Mouse (Mus musculus) gastrocnemius, adult 18-20 months (tissue): ENCODE measurements around the gene Ssu72. TPM values are rescaled to one million over a fixed set of nuclear protein-coding genes. Genes with fewer than 3 reads are reported as not detected.
"Not testable (repeated sequence)": the region's sequence is repeated elsewhere in the genome, so short reads cannot be mapped to it uniquely, and the experiment has no call there.

Experiments
- DNase-seq: peaks from one replicate; pipeline ENCODE4 v3.0.0; 2021; ENCODE audit warnings: low spot score
- total RNA-seq, 2 experiments: library from RNA; stranded (reverse); gene quantifications; 2 replicates each; pipeline ENCODE4 v1.2.3; 2021

The Ssu72 gene
- total RNA-seq, 2 experiments from 2014 or later = 40.7 to 45.6 TPM

DNA sequence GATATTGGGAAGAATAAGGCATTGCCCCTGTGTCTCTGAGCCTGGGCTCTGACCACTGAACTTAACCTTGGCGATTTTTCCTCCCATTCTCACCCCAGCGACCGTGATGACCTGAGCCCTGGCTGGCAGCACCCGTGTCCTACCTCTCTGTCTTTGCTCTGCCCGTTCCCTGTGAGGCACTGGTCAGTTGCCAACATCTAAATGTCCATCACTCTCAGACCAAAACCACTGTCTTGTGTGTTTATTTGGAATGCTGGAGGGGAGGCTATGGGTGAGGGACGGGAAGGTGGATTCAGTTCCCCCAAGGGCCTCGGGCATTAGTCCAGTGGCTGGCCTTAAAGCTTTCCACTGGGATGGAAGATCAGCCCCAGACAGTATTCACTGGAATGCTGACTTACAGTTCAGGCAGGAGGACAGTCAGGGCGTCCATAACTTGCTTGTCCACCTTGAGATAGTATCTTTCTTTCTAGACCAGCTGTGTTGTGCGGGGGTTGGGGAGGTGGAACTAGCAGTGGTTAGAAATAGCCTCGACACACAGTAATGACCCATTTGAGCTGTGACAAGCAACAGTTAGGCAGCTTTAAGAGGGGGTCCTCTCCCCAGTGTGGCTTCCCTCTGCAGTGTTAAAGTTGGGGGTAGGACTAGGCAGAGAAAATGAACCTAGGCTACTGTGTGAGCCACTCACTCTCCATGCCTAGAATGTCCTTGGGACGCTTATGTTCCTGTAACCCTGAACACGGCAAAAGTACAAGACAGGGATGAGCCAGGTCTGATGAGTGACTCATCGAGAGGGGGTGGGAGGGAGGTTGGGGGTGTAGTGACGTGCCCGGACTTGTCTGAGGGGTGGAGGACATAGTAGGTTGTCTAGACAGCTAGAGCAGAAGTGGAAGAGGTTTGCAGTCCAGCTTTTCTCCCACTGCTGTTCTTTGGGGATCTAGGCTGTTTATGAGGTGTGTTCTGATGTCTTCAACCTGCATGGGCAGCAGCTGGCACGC lies 8.0 kb upstream of the Ssu72 start:
- DNase-seq = no peak

- DNase-seq = no peak
Measured at GRCm38 (mm10) chr4:155700425-155700824, 4.2 kb upstream of the Ssu72 start.

DNA sequence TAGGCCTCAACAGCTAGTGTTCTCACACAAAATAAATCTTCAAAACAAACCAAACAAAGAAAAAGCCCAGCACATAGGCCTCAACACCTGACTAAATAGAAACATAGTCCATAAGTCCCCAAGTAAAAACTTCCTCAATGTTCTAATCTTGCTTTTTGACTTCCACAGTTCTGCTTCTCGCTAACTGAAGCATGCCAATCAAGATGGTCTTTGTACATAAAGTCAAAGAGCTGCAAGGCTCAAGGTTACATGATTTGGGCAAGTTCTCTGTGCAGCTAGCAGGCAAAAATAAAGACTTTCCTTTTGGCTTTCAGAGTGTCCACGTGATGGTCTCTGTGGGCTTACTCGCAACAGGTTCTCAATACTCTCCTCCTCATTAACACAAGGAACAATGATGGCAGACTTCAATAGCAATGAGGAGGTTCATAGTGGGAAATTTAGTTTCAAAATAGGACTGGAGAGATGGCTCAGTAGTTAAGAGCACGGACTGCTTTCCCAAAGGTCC lies 1.1 kb upstream of the Ssu72 start:
- DNase-seq = no peak

GRCm38 (mm10) chr4:155705592-155705929 lies 961 bp downstream of the Ssu72 start:
- DNase-seq = no peak

DNA sequence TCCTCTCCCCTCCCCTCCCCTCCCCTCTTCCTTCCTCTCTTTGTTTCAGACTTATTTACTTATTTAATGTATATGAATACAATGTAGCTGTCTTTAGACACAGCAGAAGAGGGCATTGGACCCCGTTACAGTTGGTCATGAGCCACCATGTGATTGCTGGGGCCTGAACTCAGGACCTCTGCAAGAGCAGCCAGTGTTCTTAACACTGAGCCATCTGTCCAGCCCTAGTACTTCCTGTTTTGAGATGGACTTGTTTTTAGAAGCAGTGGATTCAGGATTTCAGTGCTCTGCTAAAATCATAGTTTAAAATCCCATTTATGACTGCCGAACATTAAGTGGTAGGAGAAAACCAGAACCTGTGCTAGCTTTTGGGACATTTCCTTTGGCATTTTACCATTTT lies 4.0 kb downstream of the Ssu72 start:
- no peak for DNase-seq

DNA sequence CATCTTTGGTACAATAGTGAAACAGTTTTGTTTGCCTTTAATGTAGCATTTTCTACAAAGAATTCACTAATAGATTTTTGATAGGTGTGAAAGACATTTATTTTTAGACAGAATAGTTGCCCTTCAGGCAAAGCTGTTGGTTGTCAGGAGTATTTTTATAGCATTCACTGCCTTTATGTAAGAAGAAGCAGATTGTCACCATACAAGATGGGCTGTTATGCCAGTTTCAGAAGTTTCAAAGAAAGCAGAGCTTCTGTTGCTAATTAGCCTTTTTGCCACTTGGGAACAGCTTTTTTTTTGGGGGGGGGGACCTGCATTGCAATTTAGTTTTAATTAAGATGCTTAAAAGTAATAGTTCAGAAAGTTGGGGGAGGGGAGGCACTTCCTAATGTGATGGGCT lies 4.4 kb downstream of the Ssu72 start:
- no peak for DNase-seq

GRCm38 (mm10) chr4:155710521-155711252 lies 6.1 kb downstream of the Ssu72 start:
- DNase-seq = peak; percentile 5

DNA sequence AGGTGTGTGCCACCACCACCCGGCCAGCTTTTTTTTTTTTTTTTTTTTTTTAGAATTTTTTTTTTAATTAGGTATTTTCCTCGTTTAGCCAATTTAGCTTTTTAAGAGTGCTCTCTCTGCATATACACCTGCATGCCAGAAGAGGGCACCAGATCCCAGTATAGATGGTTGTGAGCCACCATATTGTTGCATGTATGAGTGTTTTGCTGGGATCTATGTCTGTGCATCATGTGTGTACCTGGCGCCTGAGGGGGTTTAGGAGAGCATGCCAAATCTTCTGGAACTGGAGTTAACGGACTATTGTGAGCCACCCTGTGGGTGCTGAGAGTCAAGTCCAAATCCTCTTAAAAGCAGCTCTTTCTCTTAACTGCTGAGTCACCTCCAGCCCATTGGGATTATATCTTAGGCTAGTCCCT lies 17.1 kb downstream of the Ssu72 start:
- peak; percentile 31 for DNase-seq

- no peak for DNase-seq
Measured at GRCm38 (mm10) chr4:155727993-155728392, 23.4 kb downstream of the Ssu72 start.

- no peak for DNase-seq
Measured at GRCm38 (mm10) chr4:155733267-155733666, 28.7 kb downstream of the Ssu72 start.

- DNase-seq = peak; percentile 88
Measured at GRCm38 (mm10) chr4:155734350-155734941, 29.8 kb downstream of the Ssu72 start, which contains the start of gene Tmem240. Gene Tmem240, plus strand, starts transcription at chr4:155734800.

DNA sequence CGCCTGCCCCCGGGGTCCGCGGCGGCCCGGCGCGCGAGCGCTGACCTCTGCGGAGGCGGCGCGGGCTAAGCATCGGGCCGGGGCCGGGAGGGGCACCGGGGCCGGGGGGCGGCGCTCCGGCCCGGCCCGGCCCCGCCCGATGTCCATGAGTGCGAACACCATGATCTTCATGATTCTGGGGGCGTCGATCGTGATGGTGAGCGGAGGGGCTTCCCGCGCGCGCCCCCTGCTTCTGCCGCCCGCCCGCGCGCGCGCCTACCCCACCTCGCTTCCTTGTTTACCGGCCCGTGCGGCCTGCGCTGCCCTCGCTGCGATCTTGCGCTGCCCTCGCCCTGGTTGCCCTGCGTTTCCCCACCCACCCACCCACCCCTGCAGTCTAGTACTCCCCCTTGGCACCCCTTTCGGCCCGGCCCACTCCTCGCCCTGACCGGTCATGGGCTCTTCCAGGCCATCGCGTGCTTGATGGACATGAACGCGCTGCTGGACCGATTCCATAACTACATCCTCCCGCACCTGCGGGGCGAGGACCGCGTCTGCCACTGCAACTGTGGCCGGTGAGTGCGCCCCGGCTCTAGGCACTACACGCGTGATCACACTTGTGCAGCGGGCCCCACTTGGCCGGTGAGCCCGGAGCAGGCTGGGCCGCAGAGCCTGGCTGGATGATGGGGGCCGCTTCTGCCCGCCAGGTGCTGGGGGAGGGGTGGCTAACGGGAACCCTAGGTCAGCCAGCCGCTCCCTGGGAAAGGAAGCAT lies 30.5 kb downstream of the Ssu72 start:
- peak; percentile 22 for DNase-seq

- DNase-seq = no peak
Measured at GRCm38 (mm10) chr4:155735788-155736187, 31.2 kb downstream of the Ssu72 start.

DNA sequence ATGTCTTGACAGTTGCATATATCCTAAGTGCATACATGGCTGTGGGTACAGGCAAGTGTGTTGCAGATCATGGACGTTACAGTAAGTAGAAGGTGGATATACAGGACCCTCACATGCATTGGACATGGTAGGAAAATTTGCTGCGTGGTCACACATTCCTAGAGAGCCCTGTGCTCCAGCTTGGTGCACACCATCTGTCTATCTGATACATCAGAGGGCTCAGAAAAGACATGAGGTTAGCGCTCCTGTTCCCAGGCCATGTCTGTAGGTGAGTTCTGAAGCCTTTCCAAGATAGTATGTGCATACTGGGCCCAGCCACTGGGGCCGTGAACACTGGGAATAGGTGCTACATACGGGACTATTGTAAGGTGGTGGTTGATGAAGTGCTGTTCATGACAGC lies 31.8 kb downstream of the Ssu72 start:
- no peak for DNase-seq

GRCm38 (mm10) chr4:155738262-155738661 lies 33.7 kb downstream of the Ssu72 start:
- DNase-seq = no peak

DNA sequence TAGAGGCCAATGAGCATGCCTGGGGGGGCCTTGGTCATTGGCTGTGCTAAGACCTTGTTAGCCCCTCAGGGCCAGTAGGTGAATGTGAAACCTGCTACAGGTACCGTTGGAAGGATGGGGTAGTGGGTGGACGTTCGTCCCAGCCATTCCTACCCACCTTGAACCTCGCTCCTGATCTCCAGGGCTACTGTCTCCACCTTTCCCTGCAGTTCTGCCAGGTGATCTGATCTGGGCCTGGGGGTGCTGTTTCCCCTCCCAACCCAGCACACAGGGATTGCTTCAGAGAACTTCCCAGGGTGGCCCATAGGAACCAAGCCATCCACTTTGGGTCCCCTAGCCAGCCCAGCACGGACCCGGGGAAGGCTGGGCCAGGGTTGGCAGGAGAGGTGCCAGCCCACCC lies 34.6 kb downstream of the Ssu72 start:
- DNase-seq = no peak

- no peak for DNase-seq
Measured at GRCm38 (mm10) chr4:155739741-155740636, 35.4 kb downstream of the Ssu72 start.

DNA sequence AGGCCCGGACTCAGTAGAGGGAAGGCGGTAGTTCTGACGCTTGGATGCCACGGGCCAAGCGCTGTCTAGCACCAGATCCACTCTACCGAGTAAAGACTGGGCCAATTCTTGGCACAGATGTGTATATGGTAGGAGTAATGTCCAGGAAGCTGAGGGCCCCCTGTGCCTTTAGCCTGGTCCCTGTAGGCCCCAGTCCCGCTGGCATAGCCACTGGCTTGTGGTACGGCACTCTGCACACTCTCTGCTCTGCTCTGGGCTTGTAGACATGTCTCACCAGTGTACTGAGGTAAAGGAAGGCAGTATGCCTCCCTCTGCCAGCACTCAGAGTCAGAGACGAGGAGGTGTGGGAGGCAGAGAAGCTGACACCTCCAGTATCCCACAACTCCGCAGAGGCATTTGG lies 36.1 kb downstream of the Ssu72 start:
- not testable (repeated sequence) for DNase-seq

DNA sequence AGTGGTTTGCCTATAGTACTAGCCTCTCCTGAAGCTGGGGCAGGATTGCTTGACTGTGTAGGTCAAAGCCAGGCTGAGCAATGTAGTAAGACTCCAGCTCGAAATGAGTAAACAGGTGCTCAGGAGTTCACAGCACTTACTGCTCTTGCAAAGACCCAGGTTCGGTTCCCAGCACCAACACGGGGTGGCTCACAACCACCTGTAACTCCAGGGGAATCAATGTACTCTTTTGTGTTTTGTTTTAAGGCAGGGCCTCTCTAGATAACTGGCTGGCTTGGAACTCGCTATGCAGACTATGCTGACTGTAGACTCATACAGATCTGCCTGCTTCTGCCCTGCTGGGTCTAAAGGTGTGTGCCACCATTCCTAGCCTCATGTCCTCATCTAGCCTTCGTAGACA lies 38.1 kb downstream of the Ssu72 start:
- DNase-seq = no peak

DNA sequence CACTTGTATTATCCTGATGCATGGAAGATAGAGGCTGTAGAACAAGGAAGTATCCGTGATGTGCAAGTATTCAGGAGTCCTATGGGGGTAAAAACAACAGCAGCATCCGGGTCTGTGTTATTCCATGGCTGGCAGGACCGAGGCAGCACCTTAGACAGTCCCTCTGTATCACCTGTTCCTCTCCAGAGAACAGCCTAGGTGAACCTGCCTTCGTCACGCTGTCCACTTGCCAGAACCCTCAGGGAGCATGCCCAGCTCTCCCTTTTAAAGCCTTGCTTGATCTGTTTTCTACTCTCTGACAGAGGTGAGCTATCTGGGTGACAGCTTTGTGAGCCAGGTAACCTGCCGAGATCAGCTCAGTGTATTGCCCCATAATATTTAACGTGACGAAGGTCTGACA lies 39.9 kb downstream of the Ssu72 start:
- DNase-seq = no peak
